Mouse (Mus musculus) layer of hippocampus, adult 2 months (tissue): ENCODE data around the gene Foxe3. TPM values are rescaled to one million over a fixed set of nuclear protein-coding genes. Genes with fewer than 3 reads are reported as not detected.
A peak's percentile ranks its signal among the peaks of the same experiment; 100 is the strongest.

Experiments
- DNase-seq, 2 experiments: peaks; one replicate each; pipeline ENCODE4 v3.0.0; 2022; ENCODE audit warnings: low spot score in 2 of 2
- H3K27ac ChIP-seq: fragments of 200-600 bp; 2 replicates; pipeline ENCODE4 v1.8.1; 2022
- H3K4me3 ChIP-seq: fragments of 200-600 bp; 2 replicates; pipeline ENCODE4 v1.8.1; 2022; ENCODE audit warnings: mild to moderate bottlenecking
- CTCF ChIP-seq: fragments of 200-600 bp; conservative IDR thresholded peaks from 2 replicates; pipeline ENCODE4 v1.8.1; 2022; ENCODE audit warnings: antibody characterized with exemption, mild to moderate bottlenecking, moderate library complexity
- total RNA-seq, 2 experiments: library from RNA; stranded (reverse); gene quantifications; 2 replicates each; pipeline ENCODE4 v1.2.3; 2021

The Foxe3 gene
- total RNA-seq, 2 experiments from 2014 or later = not detected

GRCm38 (mm10) chr4:114942112-114942511, 16.3 kb upstream of the Foxe3 start:
- no peak for DNase-seq
- TF ChIP-seq CTCF = no peak
- no peak overlapping the region for H3K27ac ChIP-seq
- no peak overlapping the region for H3K4me3 ChIP-seq

- Histone ChIP-seq H3K4me3 (no peak overlapping the region), H3K27ac (no peak overlapping the region)
- no peak for DNase-seq
- no peak for TF ChIP-seq CTCF
Measured at GRCm38 (mm10) chr4:114941311-114941710, 15.5 kb upstream of the Foxe3 start.

GRCm38 (mm10) chr4:114938248-114938647, 12.4 kb upstream of the Foxe3 start:
- no peak overlapping the region for H3K4me3 ChIP-seq
- no peak overlapping the region for H3K27ac ChIP-seq
- TF ChIP-seq CTCF = no peak
- DNase-seq = no peak

- Histone ChIP-seq H3K27ac (no peak overlapping the region), H3K4me3 (no peak overlapping the region)
- DNase-seq = no peak
- TF ChIP-seq CTCF = no peak
Measured at GRCm38 (mm10) chr4:114937459-114938047, 11.7 kb upstream of the Foxe3 start.

- Histone ChIP-seq H3K4me3 (no peak overlapping the region), H3K27ac (no peak overlapping the region)
- TF ChIP-seq CTCF = no peak
- DNase-seq = no peak
Measured at GRCm38 (mm10) chr4:114934188-114934587, 8.4 kb upstream of the Foxe3 start.

GRCm38 (mm10) chr4:114932747-114933146, 6.9 kb upstream of the Foxe3 start:
- H3K4me3 ChIP-seq = no peak overlapping the region
- no peak for TF ChIP-seq CTCF
- DNase-seq = no peak

GRCm38 (mm10) chr4:114929155-114929554, 3.3 kb upstream of the Foxe3 start:
- H3K27ac ChIP-seq = no peak overlapping the region
- no peak overlapping the region for H3K4me3 ChIP-seq
- no peak for TF ChIP-seq CTCF

More at GRCm38 (mm10) chr4:114932747-114933146, 6.9 kb upstream of the Foxe3 start:
- H3K27ac ChIP-seq = no peak overlapping the region

GRCm38 (mm10) chr4:114924971-114925916, 569 bp downstream of the Foxe3 start:
- Histone ChIP-seq H3K4me3 (0 out of 2 replicates have a peak overlapping the region, but pooled peaks have one; percentile 25), H3K27ac (no peak overlapping the region)
- no peak for DNase-seq
- no peak for TF ChIP-seq CTCF

More at GRCm38 (mm10) chr4:114929155-114929554, 3.3 kb upstream of the Foxe3 start:
- no peak for DNase-seq

- TF ChIP-seq CTCF = peak; percentile 77
- no peak for DNase-seq
- no peak overlapping the region for H3K27ac ChIP-seq
- H3K4me3 ChIP-seq = no peak overlapping the region
Measured at GRCm38 (mm10) chr4:114917091-114917490, 8.7 kb downstream of the Foxe3 start.

GRCm38 (mm10) chr4:114916056-114916455, 9.8 kb downstream of the Foxe3 start:
- Histone ChIP-seq H3K4me3 (no peak overlapping the region), H3K27ac (no peak overlapping the region)
- DNase-seq = no peak
- no peak for TF ChIP-seq CTCF

- peak in 1 of 2 experiments; percentile 51 for DNase-seq
- Histone ChIP-seq H3K27ac (no peak overlapping the region), H3K4me3 (no peak overlapping the region)
- peak; percentile 74 for TF ChIP-seq CTCF
Measured at GRCm38 (mm10) chr4:114913594-114913962, 12.2 kb downstream of the Foxe3 start.

- Histone ChIP-seq H3K4me3 (no peak overlapping the region), H3K27ac (no peak overlapping the region)
- DNase-seq = no peak
- TF ChIP-seq CTCF = no peak
Measured at GRCm38 (mm10) chr4:114912705-114913593, 12.9 kb downstream of the Foxe3 start.
